Mouse (Mus musculus) embryo, embryonic 11 days (tissue): Measurements from ENCODE around the gene Olfr1275.

Experiments
- DNase-seq: peaks from one replicate; pipeline ENCODE4 v3.0.0-alpha.2; 2015

Gene Olfr1275

GRCm38 (mm10) chr2:111235186-111235585, at the start of gene Olfr1275:
Olfr1275 (minus strand) TSS chr2:111235286.
- DNase-seq = no peak

DNA sequence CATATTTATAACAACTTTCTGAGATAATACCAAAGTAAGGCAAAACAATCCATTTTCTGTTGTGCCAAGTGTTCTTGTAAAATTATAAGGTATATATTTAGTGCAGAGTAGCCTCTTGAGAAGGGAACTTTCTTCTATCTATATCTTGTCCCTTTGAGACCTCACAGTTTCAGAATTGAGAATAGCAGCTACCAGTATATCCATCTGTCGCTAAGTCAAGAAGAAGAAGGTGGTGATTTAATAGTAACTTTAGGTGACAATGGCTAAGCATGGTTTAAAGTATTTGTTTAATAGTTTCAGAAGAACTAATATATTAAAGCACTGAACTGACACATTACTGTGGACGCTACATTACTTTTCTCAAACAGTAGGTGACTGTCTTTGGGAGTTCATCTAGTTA, 38.9 kb upstream of the Olfr1275 start, which contains the start of gene Olfr1277:
Olfr1277 (minus strand) TSS at position 101 of the 400 bp plus-strand sequence.
- DNase-seq = no peak

GRCm38 (mm10) chr2:111254216-111254615, 19.1 kb upstream of the Olfr1275 start, which contains the start of gene Olfr1276:
Olfr1276 (plus strand) TSS chr2:111254516.
- no peak for DNase-seq

- DNase-seq = no peak
Observed at GRCm38 (mm10) chr2:111229502-111229901, 5.6 kb downstream of the Olfr1275 start, which contains the start of gene 4930430A15Rik. 4930430A15Rik (minus strand) TSS chr2:111229602.

GRCm38 (mm10) chr2:111182068-111182467, 53.0 kb downstream of the Olfr1275 start:
- no peak for DNase-seq
